ENCODE assay signal across 15 mouse cellular contexts in the genomic region with DNA sequence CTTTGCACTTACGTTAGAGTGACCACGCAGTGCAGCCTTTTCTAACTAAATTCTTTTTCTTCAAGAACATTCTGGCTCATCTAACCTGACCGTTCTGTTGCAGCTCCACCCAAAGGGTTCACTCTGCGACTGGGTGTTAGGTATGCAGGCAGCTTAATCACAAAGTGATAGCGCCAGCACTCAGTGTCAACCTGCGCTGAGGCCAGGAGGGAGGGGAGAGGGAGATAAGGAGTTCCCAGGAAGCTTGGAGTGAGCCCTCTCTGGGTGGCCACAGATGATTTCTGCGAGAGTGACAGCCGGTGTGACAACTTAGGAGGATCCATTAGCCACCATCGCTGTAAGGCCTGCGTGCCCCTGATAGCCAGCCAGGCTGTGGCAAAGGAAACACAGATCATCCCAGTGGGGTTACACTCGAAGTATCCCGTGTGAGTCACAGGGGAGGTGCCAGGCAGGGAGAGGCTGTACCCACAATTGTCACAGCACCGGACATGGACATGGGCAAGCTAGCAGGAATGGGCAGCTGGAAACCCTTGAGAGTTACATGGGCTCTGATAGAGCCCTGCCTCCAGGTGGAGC. TPM values are rescaled to one million over a fixed set of nuclear protein-coding genes. Genes with fewer than 3 reads are reported as not detected.
DNase-seq lines count a peak whose midpoint lies in the region; ATAC-seq lines count a peak whose summit lies in the region.
"Had no signal": no experiment of that assay in that cellular context is flagged by ENCODE, and none has a peak within 500 bp of the region (broad histone marks: within the 10 kb centered on the region; RNA-seq: fewer than 3 reads in every experiment).

No protein-coding gene starts in this region.

- H3K9me3 ChIP-seq in heart, embryonic 12.5 days (replicated peaks), result no peaks in the 10 kb centered on the region
- H3K9me3 ChIP-seq in liver, embryonic 12.5 days (replicated peaks), result no peaks in the 10 kb centered on the region
- H3K9me3 ChIP-seq in forebrain, embryonic 14.5 days (replicated peaks; ENCODE audit: control insufficient read depth, low read length), result no peaks in the 10 kb centered on the region
- H3K9me3 ChIP-seq: forebrain, embryonic 12.5 days; neural tube, embryonic 13.5 days had no signal

- no peak for ATAC-seq in heart, embryonic 12.5 days (ENCODE audit: insufficient number of reproducible peaks, low FRiP score)
- peak; percentile 78 for ATAC-seq in liver, embryonic 12.5 days
- no peak for ATAC-seq in inflammation-experienced regulatory T-cells, adult 6 months
- ATAC-seq in forebrain, embryonic 14.5 days, result no peak
- ATAC-seq: activated CD4-positive, CD25-positive, alpha-beta regulatory T cell, adult 4 months; lung, postnatal 0 days had no signal

- no peak overlapping the region for H3K9ac ChIP-seq in heart, embryonic 12.5 days
- H3K9ac ChIP-seq in liver, embryonic 12.5 days, result no peak overlapping the region
- H3K9ac ChIP-seq in forebrain, embryonic 14.5 days (ENCODE audit: low read length), result no peak overlapping the region
- H3K9ac ChIP-seq: forebrain, embryonic 12.5 days; neural tube, embryonic 13.5 days had no signal

- 0 out of 2 replicates have a peak overlapping the region, but pooled peaks have one; percentile 1 for H3K4me2 ChIP-seq in heart, embryonic 12.5 days
- H3K4me2 ChIP-seq in liver, embryonic 12.5 days, result 0 out of 2 replicates have a peak overlapping the region, but pooled peaks have one; percentile 26
- H3K4me2 ChIP-seq in forebrain, embryonic 14.5 days (ENCODE audit: low read length), result no peak overlapping the region
- H3K4me2 ChIP-seq: forebrain, embryonic 12.5 days; neural tube, embryonic 13.5 days had no signal

- H3K27me3 ChIP-seq in heart, embryonic 12.5 days (replicated peaks), result 0 out of 2 replicates have a peak, but pooled peaks cover 6% of the 10 kb centered on the region
- H3K27me3 ChIP-seq in liver, embryonic 12.5 days (replicated peaks), result no peaks in the 10 kb centered on the region
- H3K27me3 ChIP-seq in forebrain, embryonic 14.5 days (replicated peaks; ENCODE audit: control insufficient read depth, insufficient read depth, low read length), result no peaks in the 10 kb centered on the region
- H3K27me3 ChIP-seq: forebrain, embryonic 12.5 days; neural tube, embryonic 13.5 days had no signal

- DNase-seq in adrenal gland, postnatal 14 days, result peak; percentile 30
- DNase-seq in adrenal gland, adult 8-10 months, result no peak
- no peak for DNase-seq in heart, postnatal 36 days
- no peak for DNase-seq in layer of hippocampus, adult 8-10 months (ENCODE audit: low spot score in 2 of 2)
- DNase-seq in forebrain, embryonic 14.5 days (ENCODE audit: low spot score), result no peak
- DNase-seq: cerebellum, adult 18-20 months; kidney, postnatal 10 days had no signal

- 30% methylated on average over 13 of the region's 13 CpGs for WGBS in heart, embryonic 12.5 days
- 19% methylated on average over 13 of the region's 13 CpGs for WGBS in liver, embryonic 12.5 days (ENCODE audit: insufficient replicate concordance)
- WGBS in forebrain, embryonic 14.5 days, result 93% methylated on average over 13 of the region's 13 CpGs

- H3K36me3 ChIP-seq in heart, embryonic 12.5 days, result peaks cover 71% of the 10 kb centered on the region
- H3K36me3 ChIP-seq in liver, embryonic 12.5 days, result peaks cover 12% of the 10 kb centered on the region
- peaks cover 32% of the 10 kb centered on the region for H3K36me3 ChIP-seq in forebrain, embryonic 14.5 days (ENCODE audit: control insufficient read depth, insufficient read depth, low read length)

- no peak overlapping the region for H3K4me3 ChIP-seq in heart, embryonic 12.5 days
- no peak overlapping the region for H3K4me3 ChIP-seq in liver, embryonic 12.5 days
- no peak overlapping the region for H3K4me3 ChIP-seq in forebrain, embryonic 14.5 days (ENCODE audit: low read depth, low read length)
- H3K4me3 ChIP-seq: forebrain, embryonic 12.5 days; neural tube, embryonic 13.5 days had no signal

- intact Hi-C loops in heart, postnatal 36 days (cut with DNase I), result no loop called here

- H3K27ac ChIP-seq in heart, embryonic 12.5 days (ENCODE audit: poor library complexity, severe bottlenecking), result no peak overlapping the region
- H3K27ac ChIP-seq in liver, embryonic 12.5 days, result no peak overlapping the region
- H3K27ac ChIP-seq in forebrain, embryonic 14.5 days (ENCODE audit: low read depth, low read length), result no peak overlapping the region
- H3K27ac ChIP-seq: forebrain, embryonic 12.5 days; neural tube, embryonic 13.5 days had no signal

- H3K4me1 ChIP-seq in heart, embryonic 12.5 days (replicated peaks), result peaks cover 35% of the 10 kb centered on the region
- H3K4me1 ChIP-seq in liver, embryonic 12.5 days, result peaks cover 30% of the 10 kb centered on the region
- H3K4me1 ChIP-seq in forebrain, embryonic 14.5 days (ENCODE audit: control insufficient read depth, insufficient read depth, low read length), result no peaks in the 10 kb centered on the region
- H3K4me1 ChIP-seq: forebrain, embryonic 12.5 days; neural tube, embryonic 13.5 days had no signal

RNA-seq across cellular contexts. Expression of gene Fbln1, which starts 24.3 kb away (rescaled TPM):
- total RNA-seq in adrenal gland, postnatal 14 days (2021), result 45.3 and 47.0 TPM in 2 replicates
- 10 to 100 TPM; 24.9 to 34.2 (median 29.2) TPM for total RNA-seq in adrenal gland, adult 8-10 months (2022)
- 142 and 145 TPM in 2 replicates for polyA plus RNA-seq in heart, embryonic 12.5 days (2016; fragmentation: Nextera tagmentation; extraction: Ambion mirVana)
- 10 to 100 TPM; 88.9 to 98.0 TPM for total RNA-seq in heart, postnatal 36 days (2021)
- polyA plus RNA-seq in liver, embryonic 12.5 days (2016; fragmentation: Nextera tagmentation; extraction: Ambion mirVana), result 18.1 and 19.5 TPM in 2 replicates
- 10 to 100 TPM; 13.0 to 19.7 (median 16.1) TPM for total RNA-seq in layer of hippocampus, adult 8-10 months (2022)
- polyA plus RNA-seq in inflammation-experienced regulatory T-cells, adult 6 months (2017; shearing (Covaris generic)), result not detected
- polyA plus RNA-seq in forebrain, embryonic 14.5 days (2014; fragmentation: Nextera tagmentation; extraction: Ambion mirVana), result 48.9 and 52.1 TPM in 2 replicates
- total RNA-seq: megakaryocyte-erythroid progenitor cell, adult 5-6 weeks had no signal
